Mouse (Mus musculus) T-cell, adult 2 months (primary cell): ENCODE results near the gene U2af1.

Experiments
- DNase-seq: peaks from one replicate; pipeline ENCODE4 v3.0.0; 2022; ENCODE audit warnings: low spot score

U2af1 gene

DNA sequence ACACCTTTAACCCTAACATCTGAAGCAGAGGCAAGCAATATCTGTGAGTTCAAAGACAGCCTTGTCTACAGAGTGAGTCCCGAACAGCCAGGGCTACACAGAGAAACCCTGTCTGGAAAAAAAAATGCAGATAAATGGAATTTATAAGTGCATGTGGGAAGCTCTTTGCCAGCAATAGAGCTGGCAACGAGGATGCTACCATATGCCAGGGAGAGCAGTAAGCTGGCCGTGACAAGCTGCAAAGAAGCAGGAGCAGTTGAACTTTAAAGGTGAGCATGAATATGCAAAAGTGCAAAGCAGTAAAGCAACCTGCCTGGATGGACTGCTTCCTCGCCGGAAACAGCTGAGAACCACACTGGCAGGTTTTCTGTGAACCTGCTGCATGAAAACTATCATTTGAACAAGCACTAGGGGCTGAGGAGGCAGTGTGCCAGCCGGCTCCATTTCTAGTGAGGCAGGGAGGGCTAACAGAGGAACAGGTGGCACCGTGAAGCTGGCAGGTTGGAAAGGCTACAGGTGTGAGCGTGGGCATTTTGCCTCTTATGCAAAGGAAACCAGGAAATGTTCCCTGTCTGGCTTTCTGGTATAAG is 2.1 kb upstream of the U2af1 start:
- DNase-seq, result no peak

DNA sequence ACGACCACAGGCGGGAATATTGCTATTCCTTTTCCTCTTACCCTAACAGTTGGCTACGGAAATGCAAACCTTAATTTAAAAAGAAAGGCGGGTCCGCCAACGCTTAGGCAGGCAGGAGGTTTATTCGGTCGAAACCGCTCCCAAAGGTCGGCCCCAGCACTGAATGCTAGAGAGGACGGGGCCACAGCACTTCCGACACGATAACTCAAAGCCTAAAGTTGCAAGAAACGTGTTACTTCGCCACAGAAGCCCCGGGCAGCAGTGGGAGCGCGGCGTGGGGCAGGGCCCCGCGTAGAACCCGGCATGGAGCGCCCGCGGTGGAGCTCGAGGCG is 590 bp downstream of the U2af1 start:
- DNase-seq, result peak; percentile 53

DNA sequence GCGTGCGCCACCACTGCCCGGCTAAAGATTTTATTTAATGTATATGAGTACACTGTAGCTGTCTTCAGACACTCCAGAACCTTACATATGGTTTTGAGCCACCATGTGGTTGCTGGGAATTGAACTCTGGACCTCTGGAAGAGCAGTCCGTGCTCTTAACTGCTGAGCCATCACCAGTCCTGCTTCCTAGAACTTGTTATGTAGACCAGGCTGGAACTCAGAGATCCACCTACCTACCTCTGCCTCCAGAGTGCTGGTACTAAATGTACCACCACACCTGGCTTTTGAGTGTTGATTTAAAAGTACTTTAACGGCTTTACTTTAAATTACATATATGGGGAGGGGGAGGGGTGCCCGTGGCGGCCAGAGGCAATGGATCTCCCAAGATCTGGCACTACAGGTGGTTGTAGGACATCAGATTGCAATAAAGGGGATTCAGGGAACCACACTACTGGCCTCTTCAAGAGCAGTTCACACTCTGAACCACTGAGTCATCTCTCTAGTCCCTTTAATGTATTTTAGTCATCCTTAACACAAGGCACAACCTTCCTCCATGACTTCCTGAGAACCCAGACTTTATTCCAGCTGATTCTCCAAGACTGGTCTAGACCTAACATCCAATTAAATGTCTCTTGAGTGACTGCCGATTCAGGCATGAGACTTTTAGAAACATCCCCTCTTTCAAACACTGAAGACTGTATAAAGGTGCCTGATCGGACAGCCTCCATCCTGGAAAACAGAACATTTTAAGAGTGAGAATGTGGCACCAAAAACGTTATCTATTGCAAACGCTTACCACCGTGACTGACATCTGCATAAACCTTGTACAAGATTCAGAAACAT is 1.3 kb downstream of the U2af1 start:
- no peak for DNase-seq

DNA sequence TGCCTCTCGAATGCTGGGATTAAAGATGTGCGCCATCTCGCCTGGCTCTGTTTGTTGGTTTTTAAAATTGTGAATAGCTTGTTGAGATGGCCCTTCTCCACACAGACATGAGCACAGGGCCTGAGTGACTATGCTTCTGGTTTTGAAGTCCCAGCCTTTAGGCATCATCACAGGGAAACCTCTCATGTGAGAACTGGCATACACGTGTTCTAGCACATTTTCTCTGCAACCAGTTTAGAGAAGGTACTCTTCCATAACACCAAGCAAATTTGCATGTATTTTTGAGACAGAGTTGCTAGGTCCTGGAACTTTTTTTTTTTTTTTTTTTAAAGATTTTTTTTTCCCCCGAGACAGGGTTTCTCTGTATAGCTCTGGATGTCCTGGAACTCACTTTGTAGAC is 2.0 kb downstream of the U2af1 start:
- DNase-seq, result no peak

DNA sequence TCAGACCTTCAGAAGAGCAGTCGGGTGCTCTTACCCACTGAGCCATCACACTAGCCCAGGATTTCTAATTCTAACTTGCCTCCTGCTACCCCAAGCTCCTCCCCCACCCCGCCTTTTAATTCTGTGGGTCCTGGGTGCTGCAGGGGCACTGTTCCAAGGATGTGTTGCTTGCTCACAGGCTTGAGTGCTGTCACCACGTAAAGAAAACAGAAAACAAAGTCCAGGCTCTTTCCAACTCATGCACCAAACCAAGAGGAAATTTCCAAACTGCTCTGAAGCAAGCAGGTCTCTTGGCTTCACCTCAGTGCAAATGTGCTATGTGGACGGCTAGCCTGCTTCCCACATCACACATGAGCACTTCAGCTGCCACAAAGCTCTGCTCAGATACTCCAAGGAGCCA is 3.3 kb downstream of the U2af1 start:
- no peak for DNase-seq

DNA sequence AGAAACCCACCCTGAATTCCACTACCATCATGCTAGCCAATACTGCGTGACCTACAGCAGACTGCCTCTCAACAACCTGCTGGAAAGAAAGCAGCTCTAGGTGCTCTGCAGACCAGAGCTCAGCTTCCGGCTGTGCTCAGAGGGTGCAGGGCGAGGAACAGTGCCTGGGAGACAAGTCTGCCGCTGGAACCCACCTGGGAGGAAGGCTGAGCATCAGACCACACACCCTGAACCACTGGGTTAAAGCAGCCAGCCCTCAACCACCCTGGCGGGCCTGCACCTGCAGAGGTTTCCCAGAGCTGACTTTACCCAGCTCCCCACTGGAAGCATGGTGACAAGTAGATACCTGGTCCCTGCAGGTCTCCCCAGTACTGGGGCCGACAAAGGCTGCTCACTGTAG is 5.4 kb downstream of the U2af1 start:
- no peak for DNase-seq

DNA sequence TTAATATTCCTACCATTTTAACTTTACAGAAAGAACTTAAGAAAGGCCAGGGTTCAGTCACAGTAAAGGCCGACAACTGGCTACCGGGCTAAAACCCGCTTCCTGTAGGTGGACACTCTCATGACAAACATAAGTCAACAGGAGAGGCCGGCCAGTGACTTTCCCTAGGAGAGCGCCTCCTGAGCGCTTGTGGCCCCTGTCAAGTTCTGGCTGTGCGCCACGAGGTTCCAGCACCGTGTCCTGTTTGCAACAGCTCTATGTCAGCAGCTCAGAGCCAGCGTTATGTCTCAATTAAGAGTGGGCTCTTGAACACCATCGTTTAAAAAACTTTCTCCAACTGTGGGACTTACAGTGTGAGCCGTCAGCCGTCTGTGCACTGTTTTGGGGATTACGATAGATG is 6.5 kb downstream of the U2af1 start:
- DNase-seq, result no peak

DNA sequence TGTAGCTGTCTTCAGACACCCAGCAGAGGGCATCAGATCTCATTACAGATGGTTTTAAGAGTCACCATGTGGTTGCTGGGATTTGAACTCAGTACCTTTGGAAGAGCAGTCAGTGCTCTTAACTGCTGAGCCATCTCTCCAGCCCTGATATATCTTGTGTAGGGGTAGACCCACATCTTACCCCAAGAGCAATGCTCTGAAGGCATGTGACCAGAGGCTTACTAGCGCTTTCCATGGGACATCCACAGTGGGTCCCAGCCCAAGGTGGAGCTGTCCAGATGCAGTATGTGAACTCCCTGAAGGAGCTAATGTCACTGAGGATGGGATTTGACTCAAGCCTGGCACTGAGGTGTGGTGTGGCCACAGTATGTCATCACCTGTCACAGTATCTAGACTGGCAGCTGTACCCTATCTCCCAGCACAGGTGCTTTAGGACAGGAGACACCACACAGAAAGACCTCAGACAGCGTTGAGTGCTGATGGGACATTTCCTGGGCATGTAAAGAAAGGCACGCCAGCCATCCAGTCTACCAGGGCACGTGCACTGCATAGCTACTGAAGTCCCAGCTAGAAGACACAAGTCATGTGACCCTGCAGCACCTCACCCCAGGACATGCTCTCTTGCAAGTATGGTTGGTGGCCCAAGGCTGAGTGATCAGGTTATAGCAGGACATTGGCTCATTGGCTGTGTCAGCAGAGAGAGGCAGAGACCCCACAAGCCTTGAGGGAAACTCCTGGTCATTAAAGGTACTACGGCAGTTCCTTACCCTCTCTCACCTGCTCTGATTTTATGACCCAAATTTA is 12.3 kb downstream of the U2af1 start:
- no peak for DNase-seq

DNA sequence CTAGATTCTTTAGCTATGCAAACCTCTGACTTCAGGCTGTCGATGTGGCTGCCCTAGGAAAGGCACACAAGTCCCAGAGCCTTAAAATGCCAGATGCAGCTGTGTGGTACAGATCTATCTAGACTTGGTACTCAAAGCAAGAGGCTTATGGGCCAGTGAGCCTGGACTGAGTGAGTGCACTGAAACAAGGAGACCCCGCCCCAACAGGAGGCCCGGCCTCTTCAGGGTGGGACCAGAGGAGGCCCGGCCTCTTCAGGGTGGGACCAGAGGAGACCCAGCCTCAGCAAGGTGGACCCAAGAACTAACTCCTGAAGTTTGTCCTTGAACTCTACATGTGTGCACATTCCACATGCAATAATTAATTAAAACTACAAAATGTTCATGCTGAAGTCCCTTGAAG is 15.8 kb downstream of the U2af1 start:
- DNase-seq, result no peak

DNA sequence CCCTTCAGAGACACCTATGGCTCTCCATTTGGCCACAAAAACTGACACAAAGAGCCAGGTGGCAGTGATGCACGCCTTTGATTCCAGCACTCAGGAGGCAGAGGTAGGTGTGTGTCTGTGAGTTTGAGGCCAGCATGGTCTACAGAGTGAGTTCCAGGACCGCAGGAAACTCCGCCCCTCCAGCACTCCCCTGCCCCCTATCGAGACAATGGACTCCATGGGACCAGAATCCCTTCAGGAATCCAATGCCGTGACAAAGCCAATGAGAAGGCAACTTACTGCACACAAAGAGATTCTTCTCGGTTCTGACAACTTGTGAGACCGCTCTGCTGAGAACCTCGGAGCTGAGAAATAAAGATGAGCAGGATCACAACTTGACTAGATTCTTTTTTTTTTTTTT is 16.4 kb downstream of the U2af1 start:
- no peak for DNase-seq

DNA sequence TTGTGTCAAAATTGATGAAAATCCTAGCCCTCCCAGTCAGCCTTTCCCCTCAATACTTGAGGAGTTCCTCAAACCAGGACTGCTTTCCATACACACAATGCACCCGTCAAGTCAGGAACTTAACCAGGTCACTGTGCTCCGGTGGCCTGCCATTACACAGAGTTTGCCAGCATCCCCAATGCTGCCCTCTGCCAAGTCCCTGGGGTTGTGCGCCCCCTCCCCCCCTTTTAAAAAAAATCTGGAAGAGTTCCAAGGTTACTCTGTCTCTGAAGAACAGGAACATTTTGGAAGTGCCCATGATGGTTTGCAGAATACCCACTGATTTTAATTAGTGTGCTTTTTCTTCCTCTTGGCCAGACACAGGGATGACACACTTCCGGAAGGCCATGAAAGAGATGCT is 19.0 kb downstream of the U2af1 start:
- no peak for DNase-seq

DNA sequence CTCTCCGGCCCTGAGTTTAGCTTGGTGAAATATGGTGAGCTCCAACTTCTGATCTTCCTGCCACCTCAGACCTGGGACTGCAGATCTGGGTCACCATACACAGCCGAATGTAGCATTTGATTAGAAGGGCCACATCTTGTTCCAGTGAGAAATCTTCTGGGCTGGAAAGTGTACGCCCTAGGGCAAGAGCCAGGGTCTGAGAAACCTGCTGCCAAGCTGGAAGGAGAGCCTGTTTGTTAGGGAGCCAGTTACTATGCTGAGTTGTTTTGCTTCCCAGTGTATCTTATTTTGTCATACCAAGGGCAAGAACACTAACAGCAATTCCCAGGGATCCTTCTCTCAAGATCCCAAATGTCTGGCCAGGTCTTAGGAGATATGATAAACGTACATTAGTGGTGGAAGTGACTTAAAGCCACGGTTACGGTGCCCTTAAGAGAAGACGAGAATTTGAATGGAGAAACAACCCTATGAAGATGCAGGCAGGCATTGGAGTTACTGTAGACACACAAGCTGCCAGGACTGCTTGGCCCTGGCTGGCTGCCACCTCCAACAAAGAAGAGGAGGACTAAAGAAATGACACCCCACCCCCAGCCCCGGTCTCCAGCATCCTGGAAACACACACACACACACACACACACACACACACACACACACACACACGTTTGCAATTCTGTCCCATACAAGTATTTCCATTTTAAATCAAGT is 20.7 kb downstream of the U2af1 start:
- DNase-seq, result no peak

DNA sequence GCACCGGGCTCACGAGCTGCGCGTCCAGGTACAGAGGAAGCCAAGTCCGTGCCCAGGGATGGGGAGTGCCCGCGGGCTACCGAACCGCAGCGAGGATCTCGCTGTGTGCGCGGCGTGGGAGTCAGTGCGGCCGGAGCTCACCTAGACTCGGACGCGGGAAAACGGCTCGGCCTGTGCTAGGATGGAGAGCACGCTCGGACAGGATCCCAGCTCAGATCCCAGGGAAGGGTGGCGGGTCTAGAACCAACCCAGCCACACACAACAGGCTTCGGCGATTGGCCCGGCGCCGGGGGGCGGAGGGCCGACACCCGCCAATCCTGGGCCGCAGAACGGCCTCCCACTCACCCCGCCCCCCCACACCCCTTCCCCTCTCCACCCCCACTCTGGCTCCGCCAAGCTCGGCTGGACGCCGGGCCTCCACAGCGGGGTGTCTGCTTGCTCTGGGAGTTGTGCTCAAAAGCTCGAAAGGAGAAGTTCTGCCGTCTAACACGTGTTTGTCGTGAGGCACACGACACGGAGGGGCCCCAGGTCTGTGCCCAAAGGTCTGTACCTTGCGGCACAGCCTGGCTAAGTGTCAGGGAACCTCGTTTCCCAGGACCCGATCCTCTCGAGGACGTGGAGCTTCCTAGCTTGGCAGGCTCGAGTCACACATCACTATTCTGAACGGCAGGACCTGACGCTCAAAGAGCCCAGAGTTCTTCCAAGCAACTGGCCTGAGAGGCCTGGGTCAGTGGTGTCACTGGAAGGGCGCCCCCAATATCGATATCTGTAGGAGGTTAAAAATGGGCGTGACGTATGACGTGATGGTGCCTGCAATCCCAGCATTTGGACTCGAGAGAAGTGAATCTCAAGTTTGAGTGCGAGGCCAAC is 21.5 kb downstream of the U2af1 start, which contains the start of gene Cbs:
Gene Cbs, minus strand, starts transcription at position 297 of the 870 bp plus-strand sequence.
- no peak for DNase-seq

DNA sequence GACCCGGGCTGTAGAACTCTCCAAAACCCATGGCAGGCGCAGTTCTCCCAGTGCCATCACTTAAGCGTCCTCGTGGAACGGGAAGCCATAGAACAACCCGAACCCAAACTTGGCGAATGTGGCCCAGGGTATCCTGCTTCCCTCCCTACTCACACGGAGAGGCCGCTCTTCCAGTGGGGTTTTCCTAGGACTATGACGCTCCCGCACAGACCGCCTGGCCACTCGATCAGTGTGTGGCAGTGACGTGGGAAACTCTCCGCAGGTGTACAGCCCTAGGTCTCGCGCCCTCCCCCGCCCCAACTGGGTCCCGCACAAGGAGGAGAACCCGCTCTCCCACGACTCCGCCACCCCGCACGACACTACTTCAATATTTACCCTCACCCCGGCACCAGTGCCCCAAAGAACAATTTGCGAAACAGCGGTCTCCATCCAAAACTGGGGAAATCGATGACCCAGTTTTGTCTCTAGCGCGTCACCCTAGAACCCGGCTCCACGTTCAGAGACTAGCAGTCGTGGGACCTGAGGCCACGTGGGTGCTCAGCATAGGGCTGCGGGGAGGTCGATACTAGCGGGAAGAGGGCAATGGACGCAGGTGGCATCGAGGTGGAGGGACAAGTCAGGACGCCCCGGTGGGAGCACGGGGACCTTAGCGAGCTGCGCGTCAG is 22.3 kb downstream of the U2af1 start:
- no peak for DNase-seq

DNA sequence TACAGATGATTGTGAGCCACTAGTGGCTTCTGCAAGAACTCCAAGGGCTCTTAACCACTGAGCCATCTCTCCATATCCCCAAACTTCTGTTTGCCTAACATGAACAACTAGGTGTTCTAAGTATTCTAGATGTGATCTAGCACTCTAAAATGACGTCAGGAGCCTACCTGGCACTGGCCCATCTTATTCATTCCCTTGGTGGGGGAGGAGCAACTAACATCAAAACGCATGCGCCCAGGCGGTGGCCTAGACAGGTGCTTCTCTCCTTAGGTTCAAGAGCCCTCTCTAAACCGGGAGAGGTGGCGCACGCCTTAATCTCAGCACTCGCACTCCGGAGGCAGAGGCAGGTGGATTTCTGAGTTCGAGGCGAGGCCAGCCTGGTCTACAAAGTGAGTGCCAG is 22.9 kb downstream of the U2af1 start:
- DNase-seq, result no peak

DNA sequence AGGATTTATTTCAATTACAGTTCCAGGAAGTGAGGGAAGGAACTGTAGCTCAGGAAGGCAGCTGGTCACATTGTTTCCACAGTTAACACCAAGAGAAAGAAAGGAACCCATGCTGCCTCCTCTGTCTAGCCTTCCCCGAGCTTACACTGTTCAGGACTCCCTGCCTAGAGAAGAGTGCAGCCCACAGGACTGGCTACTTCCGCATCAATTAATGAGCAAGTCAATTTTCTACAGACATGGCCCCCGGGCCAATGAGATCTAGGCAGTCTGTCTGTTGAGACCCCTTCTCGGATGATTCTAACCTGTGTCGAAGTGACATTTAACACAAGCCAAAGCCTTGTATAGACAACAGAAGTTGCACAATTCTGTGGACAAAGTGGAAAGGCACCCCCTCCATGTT is 23.8 kb downstream of the U2af1 start:
- no peak for DNase-seq

DNA sequence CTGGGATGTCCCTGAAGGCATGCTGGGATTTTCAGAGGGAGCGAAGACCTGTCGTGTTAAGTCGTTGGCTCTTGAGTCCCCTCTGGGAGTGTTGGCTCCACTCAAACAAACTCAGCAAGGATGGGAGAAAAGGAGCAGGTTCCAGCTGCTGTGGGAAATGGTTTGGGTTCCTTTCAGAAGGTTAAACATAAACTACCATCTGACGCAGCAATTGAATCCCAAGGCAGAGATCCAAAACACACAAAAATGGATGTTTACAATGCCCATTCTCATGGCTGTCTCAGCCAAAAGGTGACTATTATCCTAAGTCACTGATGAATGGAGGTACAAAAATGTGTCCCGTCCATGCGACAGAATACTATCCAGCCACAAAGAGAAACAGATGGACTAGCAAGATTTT is 25.7 kb downstream of the U2af1 start:
- no peak for DNase-seq

DNA sequence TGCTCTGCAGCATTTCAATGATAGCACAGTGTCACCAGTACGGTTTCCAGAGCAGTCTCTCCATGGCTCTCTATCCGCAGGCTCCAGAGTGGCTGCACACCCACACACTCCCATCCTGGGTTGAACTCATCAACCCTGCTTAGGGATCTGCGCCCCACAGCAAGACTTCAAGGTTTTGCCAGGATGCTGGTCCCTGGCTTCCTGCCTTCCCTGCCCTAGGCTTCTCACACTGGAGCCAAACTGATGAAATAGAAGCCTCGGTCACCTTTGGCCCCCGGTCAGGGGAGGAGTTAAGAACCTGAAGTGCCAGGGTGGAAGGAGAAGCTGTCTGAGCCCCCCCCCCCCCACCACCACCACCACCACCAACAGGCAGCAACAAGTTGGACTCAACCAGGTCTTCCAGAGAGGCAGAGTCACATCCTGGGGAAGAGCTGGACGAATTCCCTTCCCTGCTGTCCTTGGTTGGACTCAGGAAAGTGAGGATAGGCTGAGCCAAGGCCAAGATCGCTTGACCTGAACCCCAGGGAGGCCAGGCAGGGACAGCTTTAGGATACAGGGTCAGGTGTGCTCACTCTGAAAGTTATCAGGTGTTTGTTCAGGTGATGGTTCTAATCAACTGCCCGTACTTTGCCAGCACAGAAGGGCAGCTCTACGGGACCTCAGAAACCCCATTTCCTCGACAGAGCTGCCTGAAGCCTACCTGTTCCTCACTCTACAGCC is 27.5 kb downstream of the U2af1 start:
- no peak for DNase-seq

DNA sequence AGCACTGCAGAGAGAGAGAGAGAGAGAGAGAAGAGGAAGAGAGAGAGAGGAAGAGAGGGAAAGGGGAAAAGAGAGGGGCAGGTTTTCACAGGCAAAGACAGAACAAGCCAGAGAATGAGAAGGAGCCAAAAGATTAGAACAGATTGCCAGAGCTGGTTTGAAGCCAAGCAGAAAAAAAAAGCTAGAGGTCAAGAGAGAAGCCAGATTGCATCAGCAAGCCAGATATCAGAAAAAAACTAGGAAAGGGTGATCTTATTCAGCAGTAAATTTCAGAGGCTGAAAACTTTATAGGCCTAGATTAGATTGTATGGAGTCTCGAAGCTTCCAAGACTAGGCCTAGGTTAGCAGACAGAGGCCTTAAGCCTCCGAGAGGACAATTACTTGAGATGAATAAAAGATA is 30.7 kb downstream of the U2af1 start:
- no peak for DNase-seq

DNA sequence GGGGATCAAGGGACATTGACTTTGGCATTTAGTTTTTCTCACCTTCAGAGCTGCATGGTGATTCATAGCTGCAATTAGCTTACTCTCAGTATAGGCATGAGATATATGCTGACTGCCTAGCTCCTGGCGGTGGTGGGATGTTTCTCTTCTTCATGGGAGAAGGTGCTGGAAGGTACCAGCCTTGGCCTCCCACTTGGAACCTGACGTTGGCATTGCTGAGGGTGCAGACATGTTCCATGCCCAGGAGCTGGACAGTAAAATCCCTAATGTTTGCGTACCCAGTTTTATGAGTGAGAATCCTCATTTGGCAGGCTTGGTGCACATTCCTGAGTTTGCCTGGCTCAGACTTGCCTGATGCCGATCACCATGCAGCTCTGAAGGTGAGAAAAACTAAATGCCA is 35.6 kb downstream of the U2af1 start:
- no peak for DNase-seq
